8 mouse cellular contexts compared by ENCODE assay signal in the genomic region with DNA sequence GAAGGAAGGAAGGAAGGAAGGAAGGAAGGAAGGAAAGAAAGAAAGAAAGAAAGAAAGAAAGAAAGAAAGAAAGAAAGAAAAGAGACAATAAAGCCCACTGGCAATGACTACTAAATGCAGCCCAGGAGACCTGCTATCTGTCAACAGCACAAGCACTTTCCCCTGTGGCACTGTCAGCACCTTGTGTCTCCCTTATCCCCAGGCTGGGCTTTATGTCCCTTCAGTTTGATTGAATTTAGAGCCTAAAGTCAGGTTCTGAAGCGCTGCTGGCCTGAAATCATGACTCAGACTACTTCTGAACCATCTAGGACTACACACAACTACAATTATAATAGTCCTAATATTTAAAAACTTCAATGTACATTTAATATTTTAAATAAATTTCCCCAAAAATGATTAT. TPM values are rescaled to one million over a fixed set of nuclear protein-coding genes. Genes with fewer than 3 reads are reported as not detected.
DNase-seq lines count a peak whose midpoint lies in the region; ATAC-seq and TF ChIP-seq lines count a peak whose summit lies in the region.
"Had no signal": no experiment of that assay in that cellular context is flagged by ENCODE, and none has a peak within 500 bp of the region (broad histone marks: within the 10 kb centered on the region; RNA-seq: fewer than 3 reads in every experiment).

No protein-coding gene starts in this region.

- H3K27me3 ChIP-seq in kidney, postnatal 0 days (ENCODE audit: insufficient read depth, low read length): no peaks in the 10 kb centered on the region
- no peaks in the 10 kb centered on the region for H3K27me3 ChIP-seq in embryonic facial prominence, embryonic 15.5 days
- no peaks in the 10 kb centered on the region for H3K27me3 ChIP-seq in intestine, embryonic 16.5 days (replicated peaks; ENCODE audit: control insufficient read depth, insufficient read depth, low read length)
- no peaks in the 10 kb centered on the region for H3K27me3 ChIP-seq in myocyte (ENCODE audit: control insufficient read depth, insufficient read depth, insufficient read length)

- 82% methylated on average over 1 of the region's 1 CpGs for WGBS in kidney, postnatal 0 days
- WGBS in embryonic facial prominence, embryonic 15.5 days: 81% methylated on average over 1 of the region's 1 CpGs
- WGBS in intestine, embryonic 16.5 days: 87% methylated on average over 1 of the region's 1 CpGs

- H3K4me3 ChIP-seq in kidney, postnatal 0 days (replicated peaks; ENCODE audit: low read depth, low read length): peak overlapping the region; percentile 86
- H3K4me3 ChIP-seq in embryonic facial prominence, embryonic 15.5 days (replicated peaks): no peak overlapping the region; the same call in 1 of the 2 replicates
- no peak overlapping the region for H3K4me3 ChIP-seq in intestine, embryonic 16.5 days (ENCODE audit: low read length)
- peak overlapping the region; percentile 91 for H3K4me3 ChIP-seq in myocyte

- no peak overlapping the region for H3K27ac ChIP-seq in kidney, postnatal 0 days
- no peak overlapping the region for H3K27ac ChIP-seq in embryonic facial prominence, embryonic 15.5 days (replicated peaks)
- H3K27ac ChIP-seq in intestine, embryonic 16.5 days (ENCODE audit: low read length): no peak overlapping the region

- ATAC-seq in kidney, postnatal 0 days (replicated peaks; ENCODE audit: low FRiP score, low read depth): no peak
- ATAC-seq in embryonic facial prominence, embryonic 15.5 days (ENCODE audit: insufficient number of reproducible peaks, low FRiP score, low TSS enrichment, low read depth): no peak
- no peak for ATAC-seq in intestine, embryonic 16.5 days

- no peak for DNase-seq in kidney, postnatal 0 days (ENCODE audit: low spot score)
- no peak for DNase-seq in kidney, postnatal 25 days
- DNase-seq in frontal cortex, postnatal 10 days (ENCODE audit: low spot score in 2 of 2): no peak
- no peak for DNase-seq in lung, adult 18-20 months
- DNase-seq: gastrocnemius, postnatal 14 days had no signal

- H3K9ac ChIP-seq in kidney, postnatal 0 days (ENCODE audit: low read depth, low read length): peak overlapping the region; percentile 81; the same call in 1 of the 2 replicates
- H3K9ac ChIP-seq in embryonic facial prominence, embryonic 15.5 days: no peak overlapping the region; the same call in 1 of the 2 replicates
- peak overlapping the region; percentile 25; the same call in 1 of the 2 replicates for H3K9ac ChIP-seq in intestine, embryonic 16.5 days (ENCODE audit: low read depth, low read length)

- H3K9me3 ChIP-seq in kidney, postnatal 0 days (replicated peaks; ENCODE audit: low read length): no peaks in the 10 kb centered on the region
- H3K9me3 ChIP-seq in embryonic facial prominence, embryonic 15.5 days (replicated peaks): no peaks in the 10 kb centered on the region
- no peaks in the 10 kb centered on the region for H3K9me3 ChIP-seq in intestine, embryonic 16.5 days (ENCODE audit: control insufficient read depth, low read length)

- H3K4me2 ChIP-seq in kidney, postnatal 0 days (ENCODE audit: low read length): peak overlapping the region; percentile 67
- H3K4me2 ChIP-seq in embryonic facial prominence, embryonic 15.5 days (replicated peaks): peak overlapping the region; percentile 62; the same call in 1 of the 2 replicates
- peak overlapping the region; percentile 78; the same call in 1 of the 2 replicates for H3K4me2 ChIP-seq in intestine, embryonic 16.5 days (ENCODE audit: low read depth, low read length)
- peak overlapping the region; percentile 83 for H3K4me2 ChIP-seq in myocyte (ENCODE audit: low read depth)

- TF ChIP-seq CTCF in kidney, postnatal 0 days (IDR thresholded peaks at IDR 0.05; ENCODE audit: low read depth): no peak

- no peak overlapping the region for H3ac ChIP-seq in myocyte (ENCODE audit: control insufficient read depth, insufficient read length)

- TF ChIP-seq POLR2A in myocyte (IDR thresholded peaks at IDR 0.05; ENCODE audit: insufficient read length, low read depth): no peak

- H3K36me3 ChIP-seq in kidney, postnatal 0 days (ENCODE audit: insufficient read depth, low read length): peaks cover 17% of the 10 kb centered on the region; the same call in 1 of the 2 replicates
- H3K36me3 ChIP-seq in embryonic facial prominence, embryonic 15.5 days: peaks cover 21% of the 10 kb centered on the region
- peaks cover 18% of the 10 kb centered on the region for H3K36me3 ChIP-seq in intestine, embryonic 16.5 days (ENCODE audit: control insufficient read depth, insufficient read depth, low read length)
- no peaks in the 10 kb centered on the region for H3K36me3 ChIP-seq in myocyte (ENCODE audit: control insufficient read depth, insufficient read depth)

- peaks cover 7% of the 10 kb centered on the region; the same call in 1 of the 2 replicates for H3K4me1 ChIP-seq in kidney, postnatal 0 days (replicated peaks; ENCODE audit: insufficient read depth, low read length)
- peaks cover 14% of the 10 kb centered on the region for H3K4me1 ChIP-seq in embryonic facial prominence, embryonic 15.5 days
- H3K4me1 ChIP-seq in intestine, embryonic 16.5 days (ENCODE audit: control insufficient read depth, insufficient read depth, low read length): peaks cover 8% of the 10 kb centered on the region

- peaks cover 50% of the 10 kb centered on the region for H3K79me2 ChIP-seq in myocyte (ENCODE audit: control insufficient read depth, insufficient read depth)

TF ChIP-seq in myocyte, 11 proteins besides CTCF, POLR2A, EP300 and RAD21:
- TF ChIP-seq TCF3 (IDR thresholded peaks at IDR 0.05; ENCODE audit: insufficient read length, low read depth): no peak
- TF ChIP-seq MYOG (IDR thresholded peaks at IDR 0.05; ENCODE audit: control insufficient read depth in 1 of 3, insufficient read depth in 1 of 3, insufficient read length in 2 of 3, low read depth in 2 of 3): no peak
- no peak for TF ChIP-seq USF1 (IDR thresholded peaks at IDR 0.05; ENCODE audit: low read depth)
- no peak for TF ChIP-seq CEBPB (IDR thresholded peaks at IDR 0.05; ENCODE audit: insufficient read depth, poor library complexity, severe bottlenecking)
- no peak for TF ChIP-seq REST (IDR thresholded peaks at IDR 0.05; ENCODE audit: insufficient read depth, insufficient read length)
- TF ChIP-seq MAX (IDR thresholded peaks at IDR 0.05; ENCODE audit: low read depth): no peak
- no peak for TF ChIP-seq TCF12 (IDR thresholded peaks at IDR 0.05; ENCODE audit: insufficient read depth, poor library complexity, severe bottlenecking)
- TF ChIP-seq SRF (IDR thresholded peaks at IDR 0.05; ENCODE audit: control insufficient read depth, insufficient read length, low read depth): no peak
- TF ChIP-seq MYOD1 (IDR thresholded peaks at IDR 0.05; ENCODE audit: control insufficient read depth in 1 of 3, insufficient read length in 2 of 3, low read depth in 2 of 3): no peak
- no peak for TF ChIP-seq E2F4 (IDR thresholded peaks at IDR 0.05; ENCODE audit: insufficient read depth)
- no peak for TF ChIP-seq POLR2AphosphoS2 (IDR thresholded peaks at IDR 0.05; ENCODE audit: insufficient read length, low read depth)

RNA-seq across cellular contexts. Expression of a gene that starts 1.7 kb away (rescaled TPM):
- polyA plus RNA-seq in kidney, postnatal 0 days (2015; fragmentation: Nextera tagmentation; extraction: Ambion mirVana): 320 and 335 TPM in 2 replicates
- 138 and 143 TPM in 2 replicates for polyA plus RNA-seq in embryonic facial prominence, embryonic 15.5 days (2015; fragmentation: Nextera tagmentation; extraction: Ambion mirVana)
- polyA plus RNA-seq in intestine, embryonic 16.5 days (2015; fragmentation: Nextera tagmentation; extraction: Ambion mirVana): 187 and 202 TPM in 2 replicates
- polyA plus RNA-seq in myocyte (2012; fragmentation: generic; extraction: Trizol): 206 TPM

RNA-seq across cellular contexts. Expression of a gene that starts 15.1 kb away (rescaled TPM):
- polyA plus RNA-seq in kidney, postnatal 0 days (2015; fragmentation: Nextera tagmentation; extraction: Ambion mirVana): 22.4 and 22.9 TPM in 2 replicates
- 27.0 and 30.2 TPM in 2 replicates for polyA plus RNA-seq in embryonic facial prominence, embryonic 15.5 days (2015; fragmentation: Nextera tagmentation; extraction: Ambion mirVana)
- 18.1 and 19.6 TPM in 2 replicates for polyA plus RNA-seq in intestine, embryonic 16.5 days (2015; fragmentation: Nextera tagmentation; extraction: Ambion mirVana)
- 32.8 TPM for polyA plus RNA-seq in myocyte (2012; fragmentation: generic; extraction: Trizol)

RNA-seq across cellular contexts. Expression of a gene that starts 47.6 kb away (rescaled TPM):
- polyA plus RNA-seq in kidney, postnatal 0 days (2015; fragmentation: Nextera tagmentation; extraction: Ambion mirVana): 0.11 TPM in 1 of 2 replicates, not detected in the other
- polyA plus RNA-seq in embryonic facial prominence, embryonic 15.5 days (2015; fragmentation: Nextera tagmentation; extraction: Ambion mirVana): 0.73 and 0.89 TPM in 2 replicates
- not detected in 2 replicates for polyA plus RNA-seq in intestine, embryonic 16.5 days (2015; fragmentation: Nextera tagmentation; extraction: Ambion mirVana)
- polyA plus RNA-seq in myocyte (2012; fragmentation: generic; extraction: Trizol): 0.07 TPM

Comparison
In these comparisons a context has a peak if more than half of its experiments do, and no peak if none do; other contexts are left out.
1. H3K4me3 ChIP-seq: peak in kidney, postnatal 0 days (single experiment) and myocyte (single experiment); none in embryonic facial prominence, embryonic 15.5 days (single experiment) and intestine, embryonic 16.5 days (single experiment).
2. Peak in every context shown above with its lines, with median percentiles within 50 percentile points of each other: H3K4me2 ChIP-seq.